Mouse (Mus musculus): ENCODE measurements around the gene Ino80e.
"Not testable (repeated sequence)": the region's sequence is repeated elsewhere in the genome, so short reads cannot be mapped to it uniquely, and the experiment has no call there.

Gene Ino80e

DNA sequence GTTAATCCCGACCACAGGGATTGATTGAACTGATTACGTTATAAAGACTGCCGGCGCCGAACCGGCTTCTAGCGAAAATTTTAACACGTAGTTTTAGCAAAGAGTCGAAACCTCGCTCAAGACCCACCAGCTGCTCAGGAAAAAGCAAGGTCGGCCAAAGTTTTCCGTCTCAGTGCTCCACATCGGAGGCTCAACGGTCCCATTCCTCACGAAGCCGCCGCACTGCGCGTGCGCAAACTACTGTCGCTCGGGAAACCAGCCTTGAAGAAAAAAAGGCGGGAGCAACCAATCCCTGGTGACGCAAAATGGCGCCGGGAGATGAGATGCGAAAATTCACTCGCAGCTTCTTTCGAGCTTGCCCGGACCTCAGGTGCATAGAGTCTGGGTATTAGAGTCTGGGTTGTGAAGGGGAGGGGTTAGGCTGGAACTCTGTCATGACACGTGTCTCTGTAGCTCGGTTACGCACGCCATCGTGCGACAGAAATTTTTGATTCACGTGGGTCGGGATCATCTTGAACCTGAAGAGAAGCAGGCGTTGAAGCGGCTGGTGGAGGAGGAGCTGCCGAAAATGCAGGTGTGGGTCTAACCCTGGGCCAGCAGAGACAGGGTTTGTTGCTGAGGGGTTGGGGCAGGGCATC lies at the start of gene Ino80e:
Gene Ino80e, minus strand, starts transcription at position 231 of the 638 bp plus-strand sequence.
- DNase-seq (ENCODE audit: low read depth, low spot score): peak; percentile 97

- DNase-seq (ENCODE audit: low read depth, low spot score): no peak
Observed at GRCm38 (mm10) chr7:126905590-126905989, 43.4 kb upstream of the Ino80e start.

GRCm38 (mm10) chr7:126899781-126900180 lies 37.6 kb upstream of the Ino80e start:
- DNase-seq (ENCODE audit: low read depth, low spot score): not testable (repeated sequence)

GRCm38 (mm10) chr7:126898102-126898990 lies 36.2 kb upstream of the Ino80e start:
- peak; percentile 97 for DNase-seq (ENCODE audit: low read depth, low spot score)

DNA sequence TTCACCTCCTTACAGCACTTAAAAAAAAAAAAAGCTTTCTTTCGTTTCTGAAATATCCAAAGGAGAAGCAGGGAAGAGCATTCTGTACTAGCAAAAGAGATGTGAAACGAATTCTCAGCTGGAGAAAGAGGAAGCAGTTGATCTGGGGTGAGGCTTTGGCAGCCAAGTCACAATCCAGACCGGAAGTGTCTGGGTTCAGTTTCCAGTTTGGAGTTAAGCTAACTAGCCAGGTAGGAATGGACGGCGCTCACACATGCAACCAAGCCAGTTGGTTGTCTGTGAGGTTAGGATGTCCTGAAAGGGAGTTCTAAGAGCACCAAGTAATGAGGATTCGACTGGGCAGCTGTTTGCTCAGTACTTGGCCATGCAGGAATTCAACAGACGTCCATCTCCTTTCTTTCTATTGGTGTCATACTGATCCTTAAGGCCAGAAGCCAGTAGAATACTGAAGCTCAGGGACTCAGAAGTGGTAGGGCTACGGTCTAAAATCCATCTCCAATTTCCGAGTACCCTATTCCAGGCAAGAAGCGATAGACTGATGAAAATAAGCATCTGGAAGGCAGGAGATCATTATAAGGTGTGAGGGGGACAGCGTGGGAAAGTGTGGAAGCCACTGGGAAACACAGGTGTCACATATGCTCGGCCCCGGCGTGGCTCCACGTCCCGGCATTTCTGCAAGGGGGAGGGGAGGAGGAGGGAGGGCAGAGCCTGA lies 35.4 kb upstream of the Ino80e start:
- DNase-seq (ENCODE audit: low read depth, low spot score): peak; percentile 58

GRCm38 (mm10) chr7:126896912-126897311 lies 34.7 kb upstream of the Ino80e start:
- no peak for DNase-seq (ENCODE audit: low read depth, low spot score)

- peak; percentile 23 for DNase-seq (ENCODE audit: low read depth, low spot score)
Observed at GRCm38 (mm10) chr7:126888852-126889251, 26.7 kb upstream of the Ino80e start.

- no peak for DNase-seq (ENCODE audit: low read depth, low spot score)
Observed at GRCm38 (mm10) chr7:126887281-126887680, 25.1 kb upstream of the Ino80e start.

GRCm38 (mm10) chr7:126884286-126885164 lies 22.3 kb upstream of the Ino80e start, which contains the start of gene Taok2:
Taok2 (minus strand) TSS chr7:126884703.
- peak; percentile 99 for DNase-seq (ENCODE audit: low read depth, low spot score)

DNA sequence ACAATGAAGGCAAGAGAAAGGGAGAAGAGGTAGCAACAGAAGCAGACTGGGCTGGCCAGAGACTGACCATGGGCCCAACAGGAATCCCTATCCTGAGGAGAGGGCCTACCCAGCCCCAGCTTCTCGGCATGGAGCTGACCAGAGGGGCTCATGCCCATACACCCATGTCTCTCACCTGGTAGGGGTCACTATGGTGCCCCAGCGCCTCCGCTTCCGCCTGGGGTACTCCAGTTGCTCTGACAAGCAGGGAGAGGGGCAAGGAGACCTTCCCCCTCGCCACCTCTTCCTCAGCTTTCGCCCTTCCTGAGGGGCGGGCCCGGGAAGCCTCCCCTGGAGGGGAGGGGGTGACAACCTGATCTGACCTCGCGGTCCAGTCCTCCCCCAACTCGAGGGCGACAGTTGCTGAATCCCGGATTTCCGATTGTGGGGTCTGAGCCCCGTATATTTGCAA lies 21.6 kb upstream of the Ino80e start:
- no peak for DNase-seq (ENCODE audit: low read depth, low spot score)

GRCm38 (mm10) chr7:126881040-126881439 lies 18.9 kb upstream of the Ino80e start:
- no peak for DNase-seq (ENCODE audit: low read depth, low spot score)

- DNase-seq (ENCODE audit: low read depth, low spot score): no peak
Observed at GRCm38 (mm10) chr7:126877239-126877638, 15.1 kb upstream of the Ino80e start.

DNA sequence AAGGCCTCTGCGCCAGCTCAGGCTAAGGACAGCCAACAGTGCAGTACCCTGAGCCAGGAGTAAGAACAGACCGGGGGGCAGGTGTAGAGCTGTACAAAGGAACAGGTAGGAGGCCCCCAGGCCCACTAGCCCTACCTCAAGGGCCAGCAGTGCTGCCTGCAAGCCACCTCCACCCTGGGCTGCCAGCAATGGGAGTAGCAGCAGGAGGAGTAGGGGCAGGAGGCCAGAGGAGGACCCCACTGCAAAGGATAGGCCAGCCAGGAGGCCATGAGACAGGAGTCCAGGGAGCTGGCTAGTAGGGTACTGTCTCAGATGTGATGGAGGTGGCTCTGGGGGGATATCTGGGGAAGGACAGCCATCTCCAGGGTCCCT lies 8.3 kb upstream of the Ino80e start:
- DNase-seq (ENCODE audit: low read depth, low spot score): no peak

DNA sequence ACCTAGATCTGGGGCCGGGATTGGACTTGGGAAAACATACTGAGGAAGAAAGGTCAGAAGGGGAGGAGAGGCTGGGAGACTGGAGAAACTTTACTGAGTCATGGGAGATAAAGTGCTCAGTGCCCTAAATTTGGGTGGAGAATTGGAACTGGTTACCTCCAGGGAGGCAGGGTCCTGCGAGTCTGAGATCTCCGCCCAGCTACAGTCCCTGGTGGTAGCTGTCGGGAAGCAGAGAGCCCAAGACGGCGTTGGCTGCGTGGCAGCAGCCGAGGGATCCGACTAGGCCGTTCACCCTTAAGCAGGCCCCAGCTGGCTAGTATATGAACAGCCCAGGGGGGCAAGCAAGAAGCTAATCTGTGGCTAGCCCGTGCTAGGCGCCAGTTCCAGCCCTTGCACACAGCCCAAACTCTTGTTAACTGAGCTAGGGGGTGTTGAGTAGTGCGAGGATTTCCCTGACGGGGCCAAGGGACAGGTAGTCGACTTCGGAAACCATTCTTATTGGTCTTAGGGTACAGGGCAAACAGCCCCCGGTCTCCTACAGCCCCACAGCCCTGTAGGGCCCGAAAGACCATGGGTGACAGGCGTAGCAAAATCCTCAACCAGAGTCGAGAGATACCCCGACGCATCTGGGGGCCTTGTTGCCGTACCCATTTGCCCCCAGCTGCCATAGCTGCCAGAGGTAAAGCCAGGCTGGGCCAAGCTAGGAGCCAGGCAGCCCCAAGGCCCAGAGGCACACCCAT lies 7.8 kb upstream of the Ino80e start:
- DNase-seq (ENCODE audit: low read depth, low spot score): no peak

- DNase-seq (ENCODE audit: low read depth, low spot score): no peak
Observed at GRCm38 (mm10) chr7:126868003-126868402, 5.8 kb upstream of the Ino80e start.

DNA sequence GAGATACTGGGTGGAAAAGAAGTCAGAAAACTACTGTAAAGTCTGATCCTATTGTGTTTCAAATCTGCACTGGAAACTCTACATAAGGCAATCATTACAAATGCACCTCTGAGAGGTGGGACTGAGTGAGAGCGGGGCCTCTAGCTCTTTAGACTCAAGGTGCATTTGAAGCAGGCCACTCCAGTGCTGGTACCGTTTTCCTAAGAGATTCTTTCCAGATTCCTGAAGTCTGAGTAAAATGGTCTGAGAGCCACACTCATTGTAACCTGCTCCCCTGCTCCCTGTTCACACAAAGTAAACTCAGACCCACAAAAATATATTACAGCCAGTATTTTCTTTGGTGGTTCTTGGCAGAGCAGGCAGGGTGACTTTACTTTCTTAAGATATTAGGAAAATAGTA lies 5.4 kb upstream of the Ino80e start:
- no peak for DNase-seq (ENCODE audit: low read depth, low spot score)

DNA sequence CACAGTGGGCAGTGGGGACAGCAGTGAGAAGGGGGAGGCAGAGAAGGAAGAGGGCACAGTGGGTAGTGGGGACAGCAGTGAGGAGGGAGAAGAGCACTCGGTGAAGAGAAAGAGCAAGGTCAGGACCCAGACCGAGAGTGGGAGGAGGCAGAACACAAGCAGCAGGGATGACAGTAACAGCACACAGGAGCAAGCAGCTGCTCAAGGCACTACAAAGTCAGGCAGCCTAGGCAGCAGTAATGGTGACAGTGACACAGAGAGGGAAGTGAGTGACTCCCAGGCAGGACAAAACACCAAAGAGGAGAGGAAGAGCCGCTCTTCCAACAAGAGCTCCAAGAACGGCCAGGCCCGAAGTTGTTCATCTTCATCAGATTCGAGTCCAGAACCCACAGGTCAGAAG lies 1.6 kb upstream of the Ino80e start:
- no peak for DNase-seq (ENCODE audit: low read depth, low spot score)

DNA sequence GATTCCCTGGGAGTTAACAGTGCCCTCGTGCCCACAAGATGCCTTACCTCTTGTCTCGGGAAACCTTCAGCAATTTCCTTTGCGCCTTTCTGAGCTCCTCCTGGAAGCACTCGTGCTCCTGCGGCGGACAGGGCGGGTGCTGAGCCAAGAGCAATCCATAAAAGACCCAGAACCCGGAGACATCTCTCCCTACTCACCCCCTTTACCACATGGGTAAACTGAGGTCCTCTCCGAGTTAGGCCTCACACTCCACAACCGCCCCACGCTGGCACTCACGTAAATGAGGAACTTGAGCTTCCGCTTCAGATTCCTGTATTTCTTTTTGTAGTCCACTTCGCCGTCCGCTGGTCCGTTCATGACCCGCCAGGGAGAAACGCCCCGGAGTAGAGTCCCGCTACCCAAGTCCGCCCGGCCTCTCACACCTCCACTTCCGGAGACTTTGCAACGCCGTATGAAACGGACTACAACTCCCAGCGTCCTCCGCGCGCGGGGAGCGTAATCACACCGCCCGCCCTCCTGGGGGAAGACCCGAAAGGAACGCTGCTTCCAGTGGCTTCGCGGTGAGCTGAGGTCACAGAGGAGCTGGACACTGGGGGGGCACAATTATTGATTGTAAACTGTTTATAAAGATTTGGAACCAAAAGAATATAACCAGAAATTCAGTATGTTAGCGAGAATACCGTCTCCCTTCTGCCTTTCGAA lies 597 bp downstream of the Ino80e start, which contains the start of gene Hirip3:
Gene Hirip3, plus strand, starts transcription at position 544 of the 702 bp plus-strand sequence.
- DNase-seq (ENCODE audit: low read depth, low spot score): peak; percentile 97

DNA sequence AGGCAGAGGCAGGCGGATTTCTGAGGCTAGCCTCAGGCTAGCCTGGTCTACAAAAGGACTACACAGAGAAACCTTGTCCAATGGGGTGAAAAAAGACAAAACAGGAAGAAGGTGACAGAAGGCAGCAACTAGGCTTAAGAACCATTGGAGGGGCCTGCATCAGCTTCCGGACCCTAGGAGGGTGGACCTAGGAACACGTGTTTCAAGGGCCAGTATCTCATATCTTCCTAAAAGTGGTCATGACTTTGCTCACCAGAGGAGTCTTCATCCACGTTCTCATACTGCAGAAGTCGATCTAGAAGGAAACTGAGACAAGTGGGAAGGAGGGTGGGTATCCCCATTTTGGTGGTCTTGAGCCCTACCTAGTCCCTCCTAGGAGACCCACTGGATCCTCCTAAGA lies 1.2 kb downstream of the Ino80e start:
- DNase-seq (ENCODE audit: low read depth, low spot score): no peak
